In genomic region chr10:10321119-10321781, GRCm38 (mm10) we compare ENCODE assay signal across 8 mouse cellular contexts.
DNase-seq lines count a peak whose midpoint lies in the region; ATAC-seq and TF ChIP-seq lines count a peak whose summit lies in the region.

No protein-coding gene starts in this region.

- H3K27ac ChIP-seq in MEL (ENCODE audit: control insufficient read depth, low read depth, low read length), result no peak overlapping the region
- H3K27ac ChIP-seq in forebrain, postnatal 0 days (ENCODE audit: low read depth, low read length), result no peak overlapping the region
- H3K27ac ChIP-seq in lung, embryonic 14.5 days (ENCODE audit: low read depth), result no peak overlapping the region

- H3K27me3 ChIP-seq in MEL (ENCODE audit: control insufficient read depth in 1 of 2, insufficient read depth in 2 of 2, low read length in 2 of 2), result no peaks in the 10 kb centered on the region; a peak in 1 of 4 replicates
- no peaks in the 10 kb centered on the region for H3K27me3 ChIP-seq in forebrain, postnatal 0 days (ENCODE audit: insufficient read depth, low read length)
- H3K27me3 ChIP-seq in lung, embryonic 14.5 days (ENCODE audit: insufficient read depth, low read length), result no peaks in the 10 kb centered on the region

- no peak for TF ChIP-seq EP300 in MEL (IDR thresholded peaks at IDR 0.05; ENCODE audit: low read depth in 1 of 2, low read length in 2 of 2)

- peak; percentile 94 for ATAC-seq in forebrain, postnatal 0 days
- ATAC-seq in lung, embryonic 14.5 days (ENCODE audit: insufficient read depth), result peak; percentile 98
- peak; percentile 89 for ATAC-seq in neutrophil, adult 5-6 weeks (ENCODE audit: extremely low read depth, insufficient number of reproducible peaks, low FRiP score, poor library complexity, severe bottlenecking)

- H3K4me3 ChIP-seq in MEL (ENCODE audit: control insufficient read depth in 1 of 2, insufficient read depth in 1 of 2, low read depth in 2 of 2, low read length in 2 of 2), result no peak overlapping the region
- H3K4me3 ChIP-seq in forebrain, postnatal 0 days (ENCODE audit: low read depth, low read length), result peak overlapping the region; percentile 17; the same call in 1 of the 2 replicates
- peak overlapping the region; percentile 3; the same call in 1 of the 2 replicates for H3K4me3 ChIP-seq in lung, embryonic 14.5 days (ENCODE audit: low read depth, low read length)

- DNase-seq in MEL (ENCODE audit: low read depth, low spot score), result peak; percentile 63
- peak; percentile 84 for DNase-seq in cerebellum, adult 11-12 months
- peak; percentile 87 for DNase-seq in forebrain, postnatal 0 days
- DNase-seq in heart, postnatal 4 days, result peak; percentile 65
- peak; percentile 74 to 78 for DNase-seq in layer of hippocampus, adult 8-10 months (ENCODE audit: low spot score in 2 of 2)
- peak; percentile 89 for DNase-seq in lung, embryonic 14.5 days
- peak; percentile 43 for DNase-seq in thymus, postnatal 25 days

- no peak for TF ChIP-seq POLR2A in MEL (IDR thresholded peaks at IDR 0.05; ENCODE audit: control insufficient read depth in 1 of 2, insufficient read depth in 1 of 2, low read depth in 1 of 2, low read length in 2 of 2, poor library complexity in 1 of 2)

- H3K4me1 ChIP-seq in MEL (ENCODE audit: control insufficient read depth in 1 of 2, insufficient read depth in 2 of 2, low read length in 2 of 2), result no peaks in the 10 kb centered on the region
- no peaks in the 10 kb centered on the region for H3K4me1 ChIP-seq in forebrain, postnatal 0 days (ENCODE audit: insufficient read depth)
- H3K4me1 ChIP-seq in lung, embryonic 14.5 days (ENCODE audit: insufficient read depth), result no peaks in the 10 kb centered on the region

- WGBS in forebrain, postnatal 0 days, result 8% methylated on average over 20 of the region's 20 CpGs
- WGBS in lung, embryonic 14.5 days, result 12% methylated on average over 20 of the region's 20 CpGs

- no peak overlapping the region for H3K9ac ChIP-seq in MEL (ENCODE audit: control insufficient read depth, low read depth, low read length, poor library complexity, severe bottlenecking)
- no peak overlapping the region for H3K9ac ChIP-seq in forebrain, postnatal 0 days
- H3K9ac ChIP-seq in lung, embryonic 14.5 days, result no peak overlapping the region

- H3K4me2 ChIP-seq in forebrain, postnatal 0 days (ENCODE audit: low read depth), result peak overlapping the region; percentile 49
- H3K4me2 ChIP-seq in lung, embryonic 14.5 days, result peak overlapping the region; percentile 53

- no peaks in the 10 kb centered on the region for H3K79me2 ChIP-seq in MEL (ENCODE audit: control insufficient read depth, insufficient read depth, low read length, poor library complexity)

- TF ChIP-seq RAD21 in MEL (IDR thresholded peaks at IDR 0.05; ENCODE audit: low read depth, low read length), result peak; percentile 66

- H3K36me3 ChIP-seq in MEL (ENCODE audit: control insufficient read depth in 1 of 2, insufficient read depth in 2 of 2, low read length in 2 of 2), result no peaks in the 10 kb centered on the region
- no peaks in the 10 kb centered on the region for H3K36me3 ChIP-seq in forebrain, postnatal 0 days (ENCODE audit: insufficient read depth)
- no peaks in the 10 kb centered on the region for H3K36me3 ChIP-seq in lung, embryonic 14.5 days (ENCODE audit: insufficient read depth)

- H3K9me3 ChIP-seq in MEL (replicated peaks; ENCODE audit: insufficient read depth, low read length), result no peaks in the 10 kb centered on the region
- no peaks in the 10 kb centered on the region for H3K9me3 ChIP-seq in forebrain, postnatal 0 days (ENCODE audit: low read length)
- H3K9me3 ChIP-seq in lung, embryonic 14.5 days (ENCODE audit: low read depth, low read length), result no peaks in the 10 kb centered on the region

- peak; percentile 55 to 59 (median 55) for TF ChIP-seq CTCF in MEL (IDR thresholded peaks at IDR 0.05 in 2 of 3, conservative IDR thresholded peaks at IDR 0.05 in 1 of 3; ENCODE audit: control insufficient read depth in 1 of 3, insufficient read depth in 1 of 3, low read depth in 2 of 3, low read length in 3 of 3, poor library complexity in 1 of 3, severe bottlenecking in 1 of 3)
- TF ChIP-seq CTCF in forebrain, postnatal 0 days (IDR thresholded peaks at IDR 0.05; ENCODE audit: low read depth), result peak; percentile 97
- peak; percentile 95 for TF ChIP-seq CTCF in lung, embryonic 14.5 days (IDR thresholded peaks at IDR 0.05; ENCODE audit: low read depth)

TF ChIP-seq in MEL, 35 proteins besides CTCF, POLR2A, EP300 and RAD21:
- TF ChIP-seq ZC3H11A (IDR thresholded peaks at IDR 0.05; ENCODE audit: low read depth, low read length), result 0 out of 2 replicates have a peak, but pooled peaks have one; percentile 27
- TF ChIP-seq MEF2A (IDR thresholded peaks at IDR 0.05; ENCODE audit: extremely low read depth, insufficient replicate concordance, low read depth, low read length, poor library complexity, severe bottlenecking), result no peak
- TF ChIP-seq SMC3 (IDR thresholded peaks at IDR 0.05; ENCODE audit: low read depth, low read length), result peak; percentile 61

Comparison
In these comparisons a context has a peak if more than half of its experiments do, and no peak if none do; other contexts are left out.
1. H3K4me3 ChIP-seq: peak in forebrain, postnatal 0 days (single experiment) and lung, embryonic 14.5 days (single experiment); none in MEL (0 of 2).
2. Peak in every context shown above with its lines, with median percentiles within 50 percentile points of each other: DNase-seq, CTCF ChIP-seq and ATAC-seq.